Mouse (Mus musculus) midbrain, embryonic 10.5 days (tissue): ENCODE measurements around the gene C1qc. TPM values are rescaled to one million over a fixed set of nuclear protein-coding genes. Genes with fewer than 3 reads are reported as not detected.

Experiments
- polyA plus RNA-seq: library from polyadenylated mRNA; unstranded; fragments of >200 nt; fragmentation: Nextera tagmentation; extraction: Ambion mirVana; gene quantifications from 2 replicates; pipeline ENCODE4 v1.2.1, GENCODE M21; 2016

The C1qc gene
- polyA plus RNA-seq, 1 experiment from 2014 or later: 7.1 TPM

Other genes with a start within 250 kb of the C1qc start
- gene Ephb2, start 57.1 kb downstream of the C1qc start, polyA plus RNA-seq: 15.6 and 20.9 TPM in 2 replicates
- 20.6 and 32.4 TPM in 2 replicates for gene C1qb, start 6.9 kb downstream of the C1qc start, polyA plus RNA-seq
- gene C1qa, start 5.7 kb upstream of the C1qc start, polyA plus RNA-seq: 4.9 and 9.1 TPM in 2 replicates
- 3.9 and 6.9 TPM in 2 replicates for gene Epha8, start 63.8 kb upstream of the C1qc start, polyA plus RNA-seq
- 4.9 and 5.0 TPM in 2 replicates for gene Zbtb40, start 155.7 kb upstream of the C1qc start, polyA plus RNA-seq